Mouse (Mus musculus): ENCODE data around the gene Orai3.
"Not testable (repeated sequence)": the region's sequence is repeated elsewhere in the genome, so short reads cannot be mapped to it uniquely, and the experiment has no call there.

Gene Orai3

DNA sequence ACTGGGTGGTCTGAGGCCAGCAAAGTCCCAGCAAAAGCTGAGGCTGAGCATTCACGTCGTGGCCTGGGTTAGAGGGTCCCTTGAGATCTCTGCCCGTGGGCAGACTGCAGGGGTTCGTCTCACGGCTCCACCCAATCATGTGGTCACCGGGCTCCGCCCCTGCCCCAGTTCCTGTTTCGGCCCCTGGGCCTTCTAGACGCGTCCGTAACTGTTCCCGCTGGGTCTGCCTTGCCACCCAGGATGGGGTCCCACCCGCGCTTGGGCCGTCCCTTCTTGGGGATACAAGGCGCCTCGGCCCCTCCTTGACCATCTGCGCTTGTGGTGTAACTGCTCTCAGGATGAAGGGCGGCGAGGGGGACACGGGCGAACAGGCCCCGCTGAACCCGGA lies at the start of gene Orai3:
Gene Orai3, plus strand, starts transcription at position 165 of the 388 bp plus-strand sequence.
- peak; percentile 84 to 88 for DNase-seq (ENCODE audit: low spot score in 2 of 2)

DNA sequence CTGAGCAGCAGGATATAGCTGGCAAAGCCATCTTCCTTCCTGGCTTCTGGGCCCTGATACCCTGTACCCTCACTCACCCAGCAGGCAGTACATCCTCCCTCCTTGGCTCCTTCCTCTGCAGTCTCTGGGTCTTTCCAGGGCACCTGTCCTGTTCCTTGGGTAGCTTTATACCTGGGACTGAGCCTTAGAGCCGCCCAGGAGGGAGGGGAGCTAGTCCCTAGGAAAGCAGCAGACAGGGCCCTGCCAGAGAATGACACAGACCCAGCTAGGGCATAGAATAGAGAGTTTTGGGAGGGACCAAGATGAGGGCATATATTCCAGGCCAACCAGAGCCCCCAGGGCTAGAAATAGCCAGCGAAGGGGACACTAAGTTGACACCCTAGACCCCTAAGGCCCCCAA lies 44.1 kb upstream of the Orai3 start:
- no peak for DNase-seq (ENCODE audit: low spot score in 2 of 2)

DNA sequence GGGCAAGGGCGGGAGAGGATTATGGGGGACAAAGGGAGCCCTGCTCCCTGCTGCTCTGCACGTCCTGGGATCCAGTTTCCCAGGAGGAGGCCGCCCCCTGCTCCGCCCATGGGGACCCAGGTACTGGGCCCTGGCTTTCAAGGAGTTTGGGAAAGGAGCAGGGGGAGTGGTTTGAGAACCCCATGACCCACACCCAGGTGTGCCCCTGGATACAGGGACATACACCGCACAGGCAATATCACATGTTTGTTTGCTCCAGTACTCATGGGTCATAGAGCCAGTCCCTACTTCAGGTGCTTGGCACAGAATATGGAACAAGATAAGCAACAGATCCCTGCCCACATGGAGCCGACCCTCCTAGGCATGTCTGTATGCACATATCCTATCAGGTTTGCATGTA lies 43.7 kb upstream of the Orai3 start:
- no peak for DNase-seq (ENCODE audit: low spot score in 2 of 2)

DNA sequence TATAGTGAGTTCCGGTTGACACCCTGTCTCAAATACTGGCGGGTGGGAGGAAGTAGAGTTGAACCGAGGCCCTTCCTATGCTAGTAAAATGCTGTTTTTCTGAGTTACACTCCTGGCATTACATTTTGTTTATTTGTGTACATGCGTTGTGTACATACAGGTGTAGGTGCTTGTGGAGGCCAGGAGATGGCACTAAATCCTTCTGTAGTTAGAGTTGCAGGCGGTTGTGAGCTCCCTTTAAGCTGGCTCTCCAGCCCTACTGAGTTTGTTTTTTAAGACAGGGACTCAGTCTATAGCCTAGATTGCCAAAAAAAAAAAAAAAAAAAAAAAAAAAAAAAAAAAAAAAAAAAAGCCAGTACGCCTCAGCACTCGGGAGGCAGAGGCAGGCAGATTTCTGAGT lies 41.7 kb upstream of the Orai3 start:
- DNase-seq (ENCODE audit: low spot score in 2 of 2) = no peak

DNA sequence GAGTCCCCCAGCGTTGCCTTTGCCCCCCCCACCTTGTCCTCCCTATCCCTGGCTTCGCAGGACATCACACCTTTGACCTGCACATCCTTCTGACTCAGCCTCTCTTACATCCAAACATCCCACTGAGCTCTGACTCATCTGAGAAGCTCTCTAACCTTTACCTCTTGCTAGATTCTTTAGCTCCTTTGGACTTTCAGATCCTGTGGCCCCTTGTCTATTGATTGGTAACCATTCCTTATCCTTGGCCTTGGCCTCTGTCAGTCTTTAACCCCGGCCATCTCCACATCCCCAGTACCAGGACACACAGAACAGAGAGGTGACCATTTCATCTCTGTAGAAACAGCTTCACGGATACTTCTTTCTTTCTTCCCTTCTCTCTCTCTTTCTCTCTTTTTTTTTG lies 39.4 kb upstream of the Orai3 start:
- no peak for DNase-seq (ENCODE audit: low spot score in 2 of 2)

DNA sequence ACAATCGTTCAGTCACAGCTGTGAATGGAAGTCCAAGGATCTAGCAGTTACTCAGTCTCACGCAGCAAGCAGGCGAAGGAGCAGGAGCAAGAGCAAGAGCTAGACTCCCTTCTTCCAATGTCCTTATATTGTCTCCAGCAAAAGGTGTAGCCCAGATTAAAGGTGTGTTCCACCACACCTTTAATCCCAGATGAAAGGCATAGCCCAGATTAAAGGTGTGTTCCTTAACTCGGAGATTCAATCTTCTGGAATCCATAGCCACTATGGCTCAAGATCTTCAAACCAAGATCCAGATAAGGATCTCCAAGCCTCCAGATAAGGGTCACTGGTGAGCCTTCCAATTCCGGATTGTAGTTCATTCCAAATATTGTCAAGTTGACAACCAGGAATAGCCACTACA lies 37.5 kb upstream of the Orai3 start, which contains the start of gene Ctf2:
Gene Ctf2, minus strand, starts transcription at position 101 of the 400 bp plus-strand sequence.
- DNase-seq (ENCODE audit: low spot score in 2 of 2) = not testable (repeated sequence)

DNA sequence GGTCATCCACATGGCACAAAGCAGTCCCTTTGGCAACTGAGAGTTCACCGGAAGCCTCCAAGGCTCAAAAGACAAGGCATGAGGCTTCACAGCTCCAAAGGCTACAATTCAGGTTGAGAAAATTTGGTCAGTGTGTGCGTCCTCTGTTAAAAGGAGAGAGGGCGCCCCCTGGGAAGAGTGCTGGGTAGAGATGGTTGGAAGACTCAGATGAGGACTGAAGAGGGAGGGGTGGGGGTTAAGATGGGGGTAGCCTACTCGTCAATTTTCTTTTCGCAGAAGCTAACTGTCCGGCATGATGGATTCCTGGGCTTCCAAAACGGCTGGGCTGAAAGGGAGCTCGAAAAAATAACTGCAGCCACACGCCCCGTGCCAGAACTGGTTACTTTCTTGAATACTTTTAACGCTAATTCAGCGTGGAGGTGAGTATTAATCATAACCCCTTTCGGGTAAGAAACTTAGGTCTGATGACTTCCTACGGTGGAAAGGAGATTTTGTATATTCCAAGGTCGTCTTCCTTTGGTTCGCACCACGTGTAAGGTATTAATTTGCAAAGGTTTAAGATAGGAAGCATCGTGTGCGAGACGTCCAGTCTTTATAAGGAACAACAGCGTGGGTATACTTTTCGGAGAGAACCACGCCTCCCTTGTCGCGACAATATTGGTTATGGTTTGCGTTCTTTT lies 25.1 kb upstream of the Orai3 start, which contains the start of gene Fbxl19:
Gene Fbxl19, plus strand, starts transcription at position 178 of the 680 bp plus-strand sequence.
- DNase-seq (ENCODE audit: low spot score in 2 of 2) = peak; percentile 68 to 80

DNA sequence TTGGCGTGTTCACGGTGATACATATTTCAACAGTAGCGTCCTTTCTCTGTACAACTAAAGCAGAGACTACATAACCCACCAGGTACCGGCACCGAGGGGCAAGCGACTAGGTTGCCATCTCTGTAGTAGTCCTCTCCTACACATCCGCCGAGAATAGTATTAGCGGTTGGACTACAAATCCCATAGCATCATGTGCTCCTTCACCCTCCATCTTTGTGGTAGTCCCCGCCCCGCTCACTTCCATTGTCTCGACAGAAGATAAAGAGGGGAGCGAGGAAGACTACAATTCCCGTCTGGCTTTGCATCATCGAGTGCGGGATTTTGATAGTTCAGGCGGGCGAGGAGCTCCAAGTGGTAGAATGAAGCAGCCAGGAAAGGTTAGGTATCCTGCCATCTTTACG lies 24.4 kb upstream of the Orai3 start:
- DNase-seq (ENCODE audit: low spot score in 2 of 2) = peak; percentile 92 to 96

DNA sequence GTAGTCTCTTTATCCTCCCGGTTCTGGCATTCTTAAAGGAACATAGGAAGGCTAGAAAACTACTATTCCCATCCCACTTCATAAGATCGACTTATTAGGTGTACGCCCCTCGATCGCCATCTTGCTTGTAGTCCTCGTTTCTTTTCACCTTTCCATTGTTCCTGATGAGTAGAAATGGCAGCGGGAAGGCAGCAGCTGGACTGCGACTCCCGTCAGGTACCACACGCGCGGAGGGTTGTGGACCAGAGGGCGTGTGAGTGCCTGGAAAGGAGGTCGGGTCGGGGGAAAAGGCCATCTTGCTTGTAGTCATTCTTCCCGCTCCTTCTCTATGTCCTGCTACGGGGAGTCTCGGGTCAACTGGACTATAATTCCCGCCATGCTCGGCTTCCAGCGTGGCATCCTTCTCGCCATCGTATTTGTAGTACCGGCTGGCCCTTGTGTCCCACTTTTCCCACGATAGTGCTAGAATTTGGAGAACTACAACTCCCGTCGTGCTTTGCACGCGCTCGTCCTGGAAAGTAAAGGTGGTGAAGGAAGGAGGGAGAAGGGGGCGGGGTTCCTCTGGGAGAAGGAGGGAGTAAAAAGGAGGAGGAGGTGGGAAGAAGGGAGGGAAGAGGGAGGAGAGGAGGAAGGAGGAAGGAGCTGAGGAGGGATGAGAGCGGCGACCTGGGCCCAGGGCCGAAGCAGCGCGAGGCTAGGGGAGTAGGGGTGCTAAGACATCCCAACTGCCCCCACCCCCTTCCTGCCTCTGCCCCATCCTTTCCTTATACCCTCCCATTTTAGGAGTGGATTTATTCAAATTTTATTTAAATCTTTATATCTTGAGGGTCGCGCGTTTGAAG lies 23.7 kb upstream of the Orai3 start:
- DNase-seq (ENCODE audit: low spot score in 2 of 2) = peak; percentile 97 to 99

DNA sequence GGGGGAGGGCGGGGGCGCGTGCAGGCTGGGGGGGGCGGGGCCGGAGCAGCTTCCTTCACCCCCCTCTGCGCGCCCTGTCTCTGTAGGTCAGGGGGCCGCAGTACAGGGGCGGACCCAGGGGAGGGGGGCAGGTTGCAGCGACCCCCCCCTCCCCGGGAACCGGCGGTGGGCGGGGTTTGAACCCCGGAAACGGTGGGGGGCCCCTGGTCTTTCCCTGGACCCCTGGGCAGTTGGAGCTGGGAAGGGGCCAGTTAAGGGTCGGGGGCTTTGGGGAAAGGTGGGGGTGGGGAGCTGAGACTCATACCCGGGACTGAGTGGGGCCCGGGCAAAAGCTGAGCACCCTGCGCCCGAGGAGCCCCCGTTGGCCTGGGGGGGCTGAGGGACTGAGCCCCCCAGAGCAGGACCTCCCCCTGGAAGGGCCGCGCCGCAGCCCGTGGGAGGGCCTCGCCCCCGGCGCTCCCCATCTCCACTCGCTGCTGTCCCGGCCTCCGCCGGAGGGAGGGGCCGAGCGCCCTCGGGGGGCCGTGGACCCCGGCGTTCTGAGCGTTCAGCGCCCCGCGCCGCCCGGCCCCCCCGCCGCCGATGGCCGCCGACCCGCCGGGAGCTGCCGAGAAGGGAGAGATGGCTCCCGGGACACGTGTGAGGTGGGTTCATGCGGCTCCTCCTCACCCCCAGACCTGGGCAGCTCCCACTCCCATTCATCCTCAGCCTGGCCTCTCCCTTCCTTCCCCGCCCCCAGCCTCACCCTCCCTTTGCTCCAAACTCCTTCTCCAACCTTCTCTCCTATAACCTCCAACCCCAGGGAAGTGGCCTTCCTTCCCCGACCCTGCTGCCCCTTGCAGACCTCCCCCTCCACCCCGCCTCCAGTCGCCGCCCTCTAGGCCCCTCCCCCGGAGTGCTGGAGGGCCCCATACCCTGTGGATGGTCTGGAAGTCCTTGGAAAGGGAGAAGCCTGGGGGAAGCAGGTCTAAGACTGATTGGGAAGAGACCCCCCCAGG lies 22.8 kb upstream of the Orai3 start:
- DNase-seq (ENCODE audit: low spot score in 2 of 2) = no peak

DNA sequence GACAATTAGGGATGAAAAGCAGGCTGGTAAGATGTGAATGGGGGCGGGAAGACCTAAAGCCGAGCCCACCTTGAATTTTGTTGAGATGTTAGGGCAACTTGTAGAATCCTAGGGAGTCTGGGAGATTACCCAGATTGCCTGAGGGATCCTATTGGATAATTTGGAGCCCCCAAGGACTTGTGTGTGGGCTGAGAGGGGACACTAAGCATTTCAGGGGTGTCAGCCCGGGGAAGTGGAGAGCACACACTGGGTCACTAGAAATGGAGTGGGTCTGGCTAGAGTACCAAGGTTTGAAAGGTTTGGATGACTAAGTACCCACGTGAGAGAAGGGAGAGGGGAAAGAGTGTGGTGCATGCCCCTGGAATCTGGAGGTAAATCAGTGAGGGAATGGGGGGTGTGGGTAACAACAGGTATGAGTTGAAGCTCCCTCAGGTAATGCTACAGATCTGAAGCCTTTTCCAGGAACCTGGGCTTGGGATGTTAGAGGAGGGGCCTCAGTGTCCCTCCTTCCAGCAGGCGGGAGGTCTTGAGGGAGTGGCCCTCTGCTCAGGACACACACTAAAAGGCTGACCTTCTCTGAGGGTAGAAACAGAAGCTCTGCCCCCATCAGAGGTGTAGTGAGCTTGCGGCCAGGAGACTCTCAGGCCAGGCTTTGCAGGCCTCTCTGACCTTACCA lies 21.9 kb upstream of the Orai3 start:
- no peak for DNase-seq (ENCODE audit: low spot score in 2 of 2)

DNA sequence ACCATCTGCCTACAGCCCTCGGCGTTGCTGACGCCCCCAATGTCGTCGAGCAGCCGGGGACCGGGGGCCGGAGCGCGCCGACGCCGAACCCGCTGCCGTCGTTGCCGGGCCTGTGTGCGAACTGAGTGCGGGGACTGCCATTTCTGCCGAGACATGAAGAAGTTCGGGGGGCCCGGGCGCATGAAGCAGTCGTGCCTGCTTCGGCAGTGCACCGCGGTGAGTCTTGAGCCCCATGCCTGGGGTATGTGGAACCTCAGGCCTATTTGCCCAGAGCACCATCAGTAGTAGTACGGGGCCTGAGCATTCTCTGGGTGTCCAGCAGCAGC lies 21.4 kb upstream of the Orai3 start:
- no peak for DNase-seq (ENCODE audit: low spot score in 2 of 2)

DNA sequence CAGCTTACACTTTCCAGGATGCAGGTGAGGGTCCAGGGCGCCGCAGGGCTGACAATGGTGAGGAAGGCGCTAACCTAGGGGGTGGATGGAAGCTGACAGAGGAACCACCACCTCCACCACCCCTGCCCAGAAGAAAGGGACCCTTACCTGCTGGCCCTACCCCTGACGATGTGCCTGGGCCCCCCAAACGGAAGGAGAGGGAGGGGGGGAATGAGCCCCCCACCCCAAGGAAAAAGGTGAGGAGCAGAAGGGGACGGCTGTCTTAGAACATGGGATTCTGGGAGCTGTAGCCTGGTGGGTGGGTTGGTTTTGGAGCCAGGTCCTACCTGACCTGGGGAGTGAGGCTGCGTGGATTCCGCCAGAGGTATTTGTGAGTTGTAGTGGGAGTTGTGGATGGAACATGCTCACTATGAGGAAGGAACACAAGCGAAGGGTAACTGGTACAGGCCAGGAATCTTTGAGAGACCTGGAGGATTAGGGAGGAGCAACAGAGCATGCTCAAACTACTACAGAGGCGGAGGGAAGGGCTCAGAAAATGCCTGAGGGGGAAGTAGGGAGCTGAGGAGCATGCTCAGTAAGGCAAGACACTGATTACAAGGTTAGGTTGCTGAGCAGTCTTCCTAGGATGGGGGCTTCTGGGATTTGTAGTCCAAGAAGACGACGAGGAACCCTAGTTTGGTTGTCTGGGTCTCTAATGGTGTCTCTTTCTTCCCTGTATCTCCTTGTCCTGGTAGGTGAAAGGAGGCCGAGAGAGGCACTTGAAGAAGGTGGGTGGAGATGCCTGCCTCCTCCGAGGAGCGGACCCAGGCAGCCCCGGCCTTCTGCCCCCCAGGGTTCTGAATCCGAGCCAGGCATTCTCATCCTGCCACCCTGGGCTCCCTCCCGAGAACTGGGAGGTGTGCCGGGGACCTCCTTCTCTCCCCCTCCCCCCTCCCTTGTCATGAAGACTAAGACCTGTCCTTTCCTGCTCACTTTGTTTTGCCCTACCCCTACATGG lies 19.2 kb upstream of the Orai3 start:
- DNase-seq (ENCODE audit: low spot score in 2 of 2) = peak; percentile 57 to 73

DNA sequence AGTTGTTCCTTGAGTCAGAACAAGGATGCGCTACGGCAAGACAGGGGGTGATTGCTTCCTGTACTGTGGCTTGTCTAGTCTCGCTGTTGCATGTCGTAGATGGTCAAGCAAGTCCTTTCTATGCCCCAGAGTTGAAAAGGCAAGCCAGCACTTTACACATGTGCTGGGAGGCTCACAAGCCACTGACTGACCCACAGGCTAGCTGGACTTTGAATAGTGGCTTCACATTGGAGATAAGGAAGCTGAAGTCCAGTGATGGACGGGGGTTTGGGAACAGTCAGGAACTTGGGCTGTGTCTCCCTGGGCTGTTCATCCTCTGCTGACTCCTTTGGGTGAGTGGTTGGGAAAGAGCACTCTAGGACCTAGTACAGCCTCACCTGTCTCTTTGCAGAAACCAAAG lies 18.0 kb upstream of the Orai3 start:
- DNase-seq (ENCODE audit: low spot score in 2 of 2) = no peak

DNA sequence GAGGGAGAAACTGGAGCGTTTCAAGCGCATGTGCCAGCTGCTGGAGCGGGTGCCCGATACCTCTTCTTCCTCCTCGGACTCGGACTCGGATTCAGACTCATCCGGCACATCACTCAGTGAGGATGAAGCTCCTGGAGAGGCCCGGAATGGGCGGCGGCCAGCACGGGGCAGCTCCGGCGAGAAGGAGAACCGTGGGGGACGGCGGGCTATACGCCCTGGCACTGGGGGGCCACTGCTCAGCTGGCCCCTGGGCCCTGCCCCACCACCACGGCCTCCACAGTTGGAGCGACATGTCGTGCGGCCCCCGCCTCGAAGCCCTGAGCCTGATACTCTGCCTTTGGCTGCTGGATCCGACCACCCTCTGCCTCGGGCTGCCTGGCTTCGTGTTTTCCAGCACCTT lies 17.5 kb upstream of the Orai3 start:
- DNase-seq (ENCODE audit: low spot score in 2 of 2) = no peak

DNA sequence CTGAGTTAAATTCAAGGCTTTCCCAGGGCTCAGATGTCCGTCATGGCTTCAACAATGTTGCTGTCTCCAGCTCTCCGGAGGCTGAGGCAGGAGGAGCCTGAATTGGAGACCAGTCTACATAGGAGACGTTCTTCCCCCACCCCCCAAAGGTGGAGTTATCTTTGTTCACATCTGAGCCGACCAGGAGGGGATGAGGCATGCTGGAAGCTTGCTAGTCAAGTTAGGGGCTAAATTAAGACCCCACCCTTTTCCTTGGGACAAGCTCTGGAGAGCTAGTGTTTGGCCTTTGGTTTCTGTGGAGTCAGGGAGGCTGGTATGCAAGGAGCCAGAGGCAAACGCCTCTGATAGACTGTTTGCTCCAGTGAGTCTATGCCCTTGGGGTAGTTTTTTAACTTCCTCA lies 16.5 kb upstream of the Orai3 start:
- no peak for DNase-seq (ENCODE audit: low spot score in 2 of 2)

DNA sequence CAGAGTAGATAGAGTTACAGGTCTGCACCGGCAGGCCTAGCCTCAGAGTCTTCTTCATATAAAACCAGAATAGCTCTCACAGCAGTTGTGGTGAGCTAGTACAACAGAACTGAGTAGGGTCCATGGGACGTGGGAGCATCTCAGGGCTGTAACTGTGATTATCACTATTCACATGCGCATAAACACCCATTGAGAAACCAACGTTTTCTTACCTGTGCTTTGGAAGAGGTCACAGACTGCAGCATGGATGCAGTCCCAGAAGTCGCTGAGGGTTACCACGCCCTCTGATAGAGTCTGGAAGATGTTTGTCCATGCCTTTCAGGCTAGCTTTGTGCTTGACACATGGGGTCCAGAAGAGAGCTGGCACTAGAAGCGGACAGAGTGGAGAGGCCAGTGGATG lies 15.9 kb upstream of the Orai3 start:
- no peak for DNase-seq (ENCODE audit: low spot score in 2 of 2)

DNA sequence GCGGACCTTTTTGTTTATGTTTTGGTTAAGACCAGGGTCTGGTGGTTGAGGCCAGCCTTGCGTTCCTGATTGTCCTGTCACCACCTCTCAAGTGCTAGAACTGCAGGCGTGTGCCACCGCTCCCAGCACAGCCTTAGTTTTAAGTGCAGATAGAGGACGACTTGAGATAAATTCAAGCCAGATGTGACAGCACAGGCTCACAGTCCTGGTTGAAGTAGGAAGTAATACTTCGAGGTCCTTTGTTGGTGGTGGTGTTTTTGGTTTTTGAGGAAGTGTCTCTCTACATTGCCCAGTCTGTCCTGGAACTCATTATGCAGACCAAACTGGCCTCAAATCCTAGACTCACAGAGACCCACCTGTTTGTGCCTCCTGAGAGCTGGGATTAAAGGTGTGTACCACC lies 9.9 kb upstream of the Orai3 start:
- DNase-seq (ENCODE audit: low spot score in 2 of 2) = no peak

DNA sequence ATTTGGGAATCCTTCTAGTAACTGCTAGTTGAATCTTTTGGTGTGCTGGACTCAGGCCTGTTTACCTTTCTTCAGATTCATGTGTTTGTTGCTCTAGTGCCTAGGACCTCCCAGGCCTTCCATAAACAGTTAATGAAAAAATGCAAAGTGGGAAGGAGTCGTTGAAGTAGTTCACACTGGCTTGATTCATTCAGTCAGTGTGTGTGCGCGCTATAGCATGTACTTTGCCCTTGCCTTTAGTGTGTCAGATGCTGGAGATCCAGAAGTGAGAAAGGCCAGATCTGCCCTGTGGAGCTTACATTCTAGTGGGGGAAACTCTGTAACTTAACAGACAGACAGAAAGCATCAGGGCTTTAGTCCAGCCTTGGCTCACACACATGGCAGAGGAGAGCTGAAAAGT lies 9.1 kb upstream of the Orai3 start:
- no peak for DNase-seq (ENCODE audit: low spot score in 2 of 2)

DNA sequence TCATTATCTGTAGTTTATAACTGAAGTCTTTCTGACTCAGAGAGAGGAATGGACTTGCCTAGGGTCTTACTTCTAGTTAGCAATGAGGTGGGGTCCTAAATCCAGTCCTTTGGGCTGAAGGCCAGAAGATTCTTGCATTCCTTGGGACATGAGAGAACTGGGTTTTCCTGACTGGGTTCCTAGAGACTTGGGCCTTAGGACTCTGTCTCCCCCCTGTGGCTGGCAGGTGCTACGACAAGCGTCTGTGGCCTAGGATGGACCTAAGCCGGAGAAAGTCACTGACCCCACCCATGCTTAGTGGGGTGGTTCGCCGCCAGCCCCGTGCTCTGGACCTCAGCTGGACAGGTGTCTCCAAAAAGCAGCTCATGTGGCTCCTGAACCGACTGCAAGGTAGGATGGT lies 8.6 kb upstream of the Orai3 start:
- peak in 1 of 2 experiments; percentile 61 for DNase-seq (ENCODE audit: low spot score in 2 of 2)

All from frontal cortex, postnatal 36 days (tissue).